In the genomic region with DNA sequence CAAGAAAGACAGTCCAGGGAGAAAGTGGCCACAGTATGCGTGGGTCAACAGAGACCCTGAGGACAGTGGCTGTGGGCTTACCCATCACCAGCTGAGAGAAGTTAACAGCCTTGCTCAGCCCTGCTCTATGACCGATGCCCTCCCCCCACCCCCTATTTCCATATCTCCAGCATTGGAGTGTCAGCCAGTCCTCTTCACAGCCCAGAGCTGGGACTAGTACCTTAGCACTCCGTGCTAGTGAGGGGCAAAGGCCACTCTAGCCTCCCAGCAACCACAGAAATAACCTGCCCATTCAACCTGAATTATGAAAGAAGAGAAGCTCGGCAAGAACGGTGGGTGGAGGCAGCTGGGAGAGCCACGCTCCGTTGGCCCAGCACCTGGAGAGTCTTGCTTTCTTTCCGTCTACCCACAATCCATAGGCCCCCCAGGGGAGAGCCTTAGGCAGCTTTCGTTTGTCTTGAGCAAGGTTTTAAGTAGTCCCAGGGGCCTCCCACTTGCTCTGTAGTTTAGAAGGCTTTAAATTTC, we compare ENCODE assay signal across 8 mouse cellular contexts. TPM values are rescaled to one million over a fixed set of nuclear protein-coding genes. Genes with fewer than 3 reads are reported as not detected.
DNase-seq lines count a peak whose midpoint lies in the region; ATAC-seq and TF ChIP-seq lines count a peak whose summit lies in the region.

No protein-coding gene starts in this region.

- H3K4me1 ChIP-seq in liver, adult 2 months (ENCODE audit: control insufficient read depth, insufficient read depth, low read length): no peaks in the 10 kb centered on the region
- H3K4me1 ChIP-seq in embryonic fibroblast, embryonic 13.5 days (ENCODE audit: control insufficient read depth, insufficient read depth, low read length): no peaks in the 10 kb centered on the region
- peaks cover 22% of the 10 kb centered on the region for H3K4me1 ChIP-seq in neural tube, embryonic 13.5 days (replicated peaks)

- TF ChIP-seq POLR2A in liver, adult 2 months (IDR thresholded peaks at IDR 0.05; ENCODE audit: extremely low read depth, insufficient read depth, low read length): no peak
- TF ChIP-seq POLR2A in embryonic fibroblast, embryonic 13.5 days (IDR thresholded peaks at IDR 0.05; ENCODE audit: low read depth, low read length): no peak

- no peaks in the 10 kb centered on the region for H3K36me3 ChIP-seq in liver, adult 2 months (ENCODE audit: control insufficient read depth, insufficient read depth, low read length)
- no peaks in the 10 kb centered on the region for H3K36me3 ChIP-seq in neural tube, embryonic 13.5 days

- peak; percentile 58 for DNase-seq in liver, adult 2 months (ENCODE audit: extremely low read depth, low read depth, low spot score)
- no peak for DNase-seq in liver
- peak; percentile 59 for DNase-seq in kidney, postnatal 10 days
- DNase-seq in left cerebral cortex, adult 18-20 months (ENCODE audit: low spot score in 2 of 2): no peak
- no peak for DNase-seq in cerebellum, adult 9-10 months

- no peak overlapping the region for H3K27ac ChIP-seq in liver, adult 2 months (replicated peaks; ENCODE audit: insufficient read depth, low read depth, low read length)
- H3K27ac ChIP-seq in embryonic fibroblast, embryonic 13.5 days (ENCODE audit: insufficient read depth, low read length): no peak overlapping the region
- H3K27ac ChIP-seq in neural tube, embryonic 13.5 days (replicated peaks): no peak overlapping the region

- H3K79me2 ChIP-seq in liver, adult 2 months (ENCODE audit: control insufficient read depth, insufficient read depth, low read length): no peaks in the 10 kb centered on the region

- H3K9ac ChIP-seq in liver, adult 2 months (ENCODE audit: low read depth, low read length): no peak overlapping the region
- H3K9ac ChIP-seq in neural tube, embryonic 13.5 days: no peak overlapping the region

- no peaks in the 10 kb centered on the region for H3K9me3 ChIP-seq in neural tube, embryonic 13.5 days

- peak overlapping the region; percentile 71; the same call in 1 of the 2 replicates for H3K4me3 ChIP-seq in liver, adult 2 months (ENCODE audit: insufficient read depth, low read depth, low read length)
- H3K4me3 ChIP-seq in embryonic fibroblast, embryonic 13.5 days (ENCODE audit: insufficient read depth, low read length): peak overlapping the region; percentile 58
- H3K4me3 ChIP-seq in neural tube, embryonic 13.5 days: no peak overlapping the region

- 24% methylated on average over 9 of the region's 9 CpGs for WGBS in liver, adult 2 months
- WGBS in neural tube, embryonic 13.5 days: 6% methylated on average over 9 of the region's 9 CpGs

- no peaks in the 10 kb centered on the region for H3K27me3 ChIP-seq in liver, adult 2 months (ENCODE audit: control insufficient read depth, insufficient read depth, low read length)
- peaks cover 39% of the 10 kb centered on the region for H3K27me3 ChIP-seq in neural tube, embryonic 13.5 days

- TF ChIP-seq CTCF in liver, adult 2 months (IDR thresholded peaks at IDR 0.05; ENCODE audit: low read depth, low read length): no peak
- TF ChIP-seq CTCF in embryonic fibroblast, embryonic 13.5 days (IDR thresholded peaks at IDR 0.05; ENCODE audit: borderline replicate concordance, insufficient read depth, low read length): no peak

- peak overlapping the region; percentile 100 for H3K4me2 ChIP-seq in neural tube, embryonic 13.5 days

- peak; percentile 37; the same call in 1 of the 2 replicates for ATAC-seq in neural tube, embryonic 13.5 days (ENCODE audit: low read depth)
- ATAC-seq in monocyte, adult 5-6 weeks (replicated peaks; ENCODE audit: insufficient number of reproducible peaks, low FRiP score, low TSS enrichment, poor library complexity, severe bottlenecking): no peak

RNA-seq across cellular contexts. Expression of a gene that starts 1.5 kb away (rescaled TPM):
- total RNA-seq in liver, adult 2 months (2014; rRNA removed): 6.3 and 10.2 TPM in 2 replicates
- polyA plus RNA-seq in liver, adult 2 months (2012; rRNA removed): 2.3 and 5.1 TPM in 2 replicates
- polyA plus RNA-seq in embryonic fibroblast, embryonic 13.5 days (2011; ENCODE audit: insufficient read length, low read depth, missing spikeins): 14.8 and 15.2 TPM in 2 replicates
- polyA plus RNA-seq in neural tube, embryonic 13.5 days (2015; fragmentation: Nextera tagmentation; extraction: Ambion mirVana): 27.2 and 29.4 TPM in 2 replicates
- 10 to 100 TPM; 38.1 to 42.3 TPM for total RNA-seq in left cerebral cortex, adult 18-20 months (2021)
- total RNA-seq in monocyte, adult 5-6 weeks (2017): 32.5 to 53.2 TPM (median 36.8 TPM) in 3 replicates

RNA-seq across cellular contexts. Expression of a gene that starts 51.6 kb away (rescaled TPM):
- total RNA-seq in liver, adult 2 months (2014; rRNA removed): 49.7 and 73.6 TPM in 2 replicates
- polyA plus RNA-seq in liver, adult 2 months (2012; rRNA removed): 19.5 and 21.6 TPM in 2 replicates
- 161 and 169 TPM in 2 replicates for polyA plus RNA-seq in embryonic fibroblast, embryonic 13.5 days (2011; ENCODE audit: insufficient read length, low read depth, missing spikeins)
- 131 and 136 TPM in 2 replicates for polyA plus RNA-seq in neural tube, embryonic 13.5 days (2015; fragmentation: Nextera tagmentation; extraction: Ambion mirVana)
- total RNA-seq in left cerebral cortex, adult 18-20 months (2021): 10 to 100 TPM; 88.5 to 93.5 TPM
- total RNA-seq in monocyte, adult 5-6 weeks (2017): 123 to 141 TPM (median 133 TPM) in 3 replicates

Comparison
In these comparisons a context has a peak if more than half of its experiments do, and no peak if none do; other contexts are left out.
1. DNase-seq: peak in liver, adult 2 months (single experiment) and kidney, postnatal 10 days (single experiment); none in liver (single experiment), left cerebral cortex, adult 18-20 months (0 of 2) and cerebellum, adult 9-10 months (single experiment).